Mouse (Mus musculus): ENCODE data around the gene Cd160. TPM values are rescaled to one million over a fixed set of nuclear protein-coding genes. Genes with fewer than 3 reads are reported as not detected.

The Cd160 gene
- polyA plus RNA-seq, 1 experiment: 3.4 TPM

- Histone ChIP-seq H3K27me3 (ENCODE audit: control insufficient read depth, insufficient read depth, low read length) (no peaks in the 10 kb centered on the region), H3K4me1 (ENCODE audit: control insufficient read depth, insufficient read depth, insufficient read length, low read length) (no peaks in the 10 kb centered on the region), H3K4me3 (ENCODE audit: low read depth, low read length) (no peak overlapping the region), H3K27ac (ENCODE audit: insufficient read depth, low read depth, low read length) (no peak overlapping the region), H3K36me3 (ENCODE audit: control insufficient read depth, insufficient read depth, low read length) (peaks cover 46% of the 10 kb centered on the region)
- WGBS: 91% methylated on average over 3 of the region's 3 CpGs
- no peak for TF ChIP-seq CTCF (IDR thresholded peaks at IDR 0.05; ENCODE audit: extremely low read depth, insufficient read length, insufficient replicate concordance, low read depth, low read length)
- TF ChIP-seq POLR2A (IDR thresholded peaks at IDR 0.05; ENCODE audit: low read depth, low read length): no peak
These were observed 38.7 kb upstream of the Cd160 start for GRCm38 (mm10) chr3:96867863-96868262.

- Histone ChIP-seq H3K4me3 (ENCODE audit: low read depth, low read length) (no peak overlapping the region), H3K27ac (ENCODE audit: insufficient read depth, low read depth, low read length) (no peak overlapping the region), H3K36me3 (ENCODE audit: control insufficient read depth, insufficient read depth, low read length) (peaks cover 22% of the 10 kb centered on the region), H3K27me3 (ENCODE audit: control insufficient read depth, insufficient read depth, low read length) (no peaks in the 10 kb centered on the region), H3K4me1 (ENCODE audit: control insufficient read depth, insufficient read depth, insufficient read length, low read length) (no peaks in the 10 kb centered on the region; the same call in 1 of the 2 replicates)
- TF ChIP-seq POLR2A (IDR thresholded peaks at IDR 0.05; ENCODE audit: low read depth, low read length): no peak
- no peak for TF ChIP-seq CTCF (IDR thresholded peaks at IDR 0.05; ENCODE audit: extremely low read depth, insufficient read length, insufficient replicate concordance, low read depth, low read length)
- WGBS: 98% methylated on average over 5 of the region's 5 CpGs
These were observed 31.3 kb upstream of the Cd160 start for GRCm38 (mm10) chr3:96860498-96860897.

GRCm38 (mm10) chr3:96855833-96856232 lies 26.7 kb upstream of the Cd160 start:
- H3K27ac ChIP-seq (ENCODE audit: insufficient read depth, low read depth, low read length): no peak overlapping the region
- H3K4me3 ChIP-seq (ENCODE audit: low read depth, low read length): no peak overlapping the region
- no peak for TF ChIP-seq POLR2A (IDR thresholded peaks at IDR 0.05; ENCODE audit: low read depth, low read length)
- no peak for TF ChIP-seq CTCF (IDR thresholded peaks at IDR 0.05; ENCODE audit: extremely low read depth, insufficient read length, insufficient replicate concordance, low read depth, low read length)
- H3K4me1 ChIP-seq (ENCODE audit: control insufficient read depth, insufficient read depth, insufficient read length, low read length): peaks cover 12% of the 10 kb centered on the region
- H3K36me3 ChIP-seq (ENCODE audit: control insufficient read depth, insufficient read depth, low read length): peaks cover 19% of the 10 kb centered on the region
- H3K27me3 ChIP-seq (ENCODE audit: control insufficient read depth, insufficient read depth, low read length): no peaks in the 10 kb centered on the region
- 52% methylated on average over 3 of the region's 3 CpGs for WGBS

- Histone ChIP-seq H3K4me3 (ENCODE audit: low read depth, low read length) (no peak overlapping the region), H3K27me3 (ENCODE audit: control insufficient read depth, insufficient read depth, low read length) (no peaks in the 10 kb centered on the region), H3K27ac (ENCODE audit: insufficient read depth, low read depth, low read length) (no peak overlapping the region), H3K36me3 (ENCODE audit: control insufficient read depth, insufficient read depth, low read length) (peaks cover 10% of the 10 kb centered on the region), H3K4me1 (ENCODE audit: control insufficient read depth, insufficient read depth, insufficient read length, low read length) (peaks cover 12% of the 10 kb centered on the region)
- 39% methylated on average over 4 of the region's 4 CpGs for WGBS
- TF ChIP-seq CTCF (IDR thresholded peaks at IDR 0.05; ENCODE audit: extremely low read depth, insufficient read length, insufficient replicate concordance, low read depth, low read length) (no peak), POLR2A (IDR thresholded peaks at IDR 0.05; ENCODE audit: low read depth, low read length) (no peak)
These were observed 25.2 kb upstream of the Cd160 start for GRCm38 (mm10) chr3:96854376-96854775.

GRCm38 (mm10) chr3:96852561-96852960 lies 23.4 kb upstream of the Cd160 start:
- H3K36me3 ChIP-seq (ENCODE audit: control insufficient read depth, insufficient read depth, low read length): peaks cover 6% of the 10 kb centered on the region
- no peak for TF ChIP-seq CTCF (IDR thresholded peaks at IDR 0.05; ENCODE audit: extremely low read depth, insufficient read length, insufficient replicate concordance, low read depth, low read length)
- TF ChIP-seq POLR2A (IDR thresholded peaks at IDR 0.05; ENCODE audit: low read depth, low read length): no peak
- 53% methylated on average over 6 of the region's 6 CpGs for WGBS
- no peaks in the 10 kb centered on the region for H3K27me3 ChIP-seq (ENCODE audit: control insufficient read depth, insufficient read depth, low read length)
- H3K27ac ChIP-seq (ENCODE audit: insufficient read depth, low read depth, low read length): no peak overlapping the region
- no peak overlapping the region for H3K4me3 ChIP-seq (ENCODE audit: low read depth, low read length)
- H3K4me1 ChIP-seq (ENCODE audit: control insufficient read depth, insufficient read depth, insufficient read length, low read length): peaks cover 12% of the 10 kb centered on the region

- 63% methylated on average over 2 of the region's 2 CpGs for WGBS
- peaks cover 4% of the 10 kb centered on the region; the same call in 1 of the 2 replicates for H3K36me3 ChIP-seq (ENCODE audit: control insufficient read depth, insufficient read depth, low read length)
- no peak overlapping the region for H3K4me3 ChIP-seq (ENCODE audit: low read depth, low read length)
- H3K27me3 ChIP-seq (ENCODE audit: control insufficient read depth, insufficient read depth, low read length): no peaks in the 10 kb centered on the region
- H3K4me1 ChIP-seq (ENCODE audit: control insufficient read depth, insufficient read depth, insufficient read length, low read length): peaks cover 8% of the 10 kb centered on the region; the same call in 1 of the 2 replicates
- TF ChIP-seq POLR2A (IDR thresholded peaks at IDR 0.05; ENCODE audit: low read depth, low read length) (no peak), CTCF (IDR thresholded peaks at IDR 0.05; ENCODE audit: extremely low read depth, insufficient read length, insufficient replicate concordance, low read depth, low read length) (no peak)
- H3K27ac ChIP-seq (ENCODE audit: insufficient read depth, low read depth, low read length): no peak overlapping the region
These were observed 20.1 kb upstream of the Cd160 start for GRCm38 (mm10) chr3:96849168-96849727.

GRCm38 (mm10) chr3:96848470-96848869 lies 19.3 kb upstream of the Cd160 start:
- Histone ChIP-seq H3K4me3 (ENCODE audit: low read depth, low read length) (no peak overlapping the region), H3K27me3 (ENCODE audit: control insufficient read depth, insufficient read depth, low read length) (no peaks in the 10 kb centered on the region), H3K4me1 (ENCODE audit: control insufficient read depth, insufficient read depth, insufficient read length, low read length) (peaks cover 6% of the 10 kb centered on the region; the same call in 1 of the 2 replicates), H3K36me3 (ENCODE audit: control insufficient read depth, insufficient read depth, low read length) (peaks cover 4% of the 10 kb centered on the region; the same call in 1 of the 2 replicates), H3K27ac (ENCODE audit: insufficient read depth, low read depth, low read length) (no peak overlapping the region)
- TF ChIP-seq CTCF (IDR thresholded peaks at IDR 0.05; ENCODE audit: extremely low read depth, insufficient read length, insufficient replicate concordance, low read depth, low read length): no peak
- no peak for TF ChIP-seq POLR2A (IDR thresholded peaks at IDR 0.05; ENCODE audit: low read depth, low read length)
- 73% methylated on average over 8 of the region's 8 CpGs for WGBS
